Mouse (Mus musculus) hindbrain, postnatal 0 days (tissue): ENCODE data around the gene Slc6a6. TPM values are rescaled to one million over a fixed set of nuclear protein-coding genes. Genes with fewer than 3 reads are reported as not detected.

Experiments
- ATAC-seq: fragments of 200-750 bp; cut with Nextera tagmentation; 2 replicates; pipeline ENCODE4 v1.8.0; 2017; ENCODE audit warnings: mild to moderate bottlenecking, moderate TSS enrichment, moderate library complexity
- DNase-seq: peaks from one replicate; pipeline ENCODE4 v3.0.0-alpha.2; 2015; ENCODE audit warnings: low spot score
- H3K27ac ChIP-seq: fragments of 300-500 bp; sonication (generic); 2 replicates; pipeline ENCODE4 v1.5.1; 2014; ENCODE audit warnings: mild to moderate bottlenecking
- H3K27me3 ChIP-seq: fragments of 300-500 bp; sonication (generic); 2 replicates; pipeline ENCODE4 v1.6.1; 2014; ENCODE audit warnings: low read length, mixed read lengths; ENCODE audit not compliant: insufficient read depth
- H3K36me3 ChIP-seq: fragments of 300-500 bp; sonication (generic); 2 replicates; pipeline ENCODE4 v1.6.1; 2014; ENCODE audit warnings: low read length, mixed read lengths; ENCODE audit not compliant: insufficient read depth
- H3K4me1 ChIP-seq: fragments of 300-500 bp; sonication (generic); 2 replicates; pipeline ENCODE4 v1.6.1; 2014; ENCODE audit warnings: antibody characterized with exemption, low read length, mixed read lengths; ENCODE audit not compliant: insufficient read depth
- H3K4me2 ChIP-seq: fragments of 300-500 bp; sonication (generic); 2 replicates; pipeline ENCODE4 v1.6.1; 2014; ENCODE audit warnings: low read depth, mild to moderate bottlenecking, low read length, moderate library complexity, mixed read lengths
- H3K4me3 ChIP-seq: fragments of 300-500 bp; sonication (generic); 2 replicates; pipeline ENCODE4 v1.5.1; 2014; ENCODE audit warnings: low read length
- H3K9ac ChIP-seq: fragments of 300-500 bp; sonication (generic); replicated peaks from 2 replicates; pipeline ENCODE4 v1.6.1; 2014; ENCODE audit warnings: mild to moderate bottlenecking, low read length, moderate library complexity, mixed read lengths
- H3K9me3 ChIP-seq: fragments of 300-500 bp; sonication (generic); 2 replicates; pipeline ENCODE4 v1.6.1; 2016; ENCODE audit warnings: low read length, mixed read lengths
- CTCF ChIP-seq: IDR thresholded peaks from 2 replicates; pipeline ENCODE4 v1.5.1; 2016; ENCODE audit warnings: antibody characterized with exemption, control low read depth, low read depth
- WGBS: fragments of 180-500 bp; shearing (Covaris S2); extraction: QIAGEN DNeasy Blood & Tissue Kit; methylation state at CpG from one replicate; pipeline ENCODE4 v1.1.7; 2014; 5-methylcytosine and 5-hydroxymethylcytosine counted together
- polyA plus RNA-seq: library from polyadenylated mRNA; unstranded; fragments of >200 nt; fragmentation: Nextera tagmentation; extraction: Ambion mirVana; gene quantifications from 2 replicates; pipeline ENCODE4 v1.2.1, GENCODE M21; 2015
- total RNA-seq: library from RNA; depleted of rRNA; stranded (reverse); fragments of >200 nt; gene quantifications from 2 replicates; pipeline ENCODE4 v1.2.3, GENCODE M21; 2014

Gene Slc6a6
- total and polyA plus RNA-seq, 2 experiments from 2014 or later, result 78.2 to 119 TPM

GRCm38 (mm10) chr6:91742995-91743394, 59.1 kb downstream of the Slc6a6 start:
- Histone ChIP-seq H3K27ac (no peak overlapping the region), H3K9me3 (no peaks in the 10 kb centered on the region), H3K27me3 (no peaks in the 10 kb centered on the region), H3K4me3 (no peak overlapping the region), H3K36me3 (peaks cover 26% of the 10 kb centered on the region), H3K9ac (no peak overlapping the region), H3K4me1 (no peaks in the 10 kb centered on the region), H3K4me2 (no peak overlapping the region)
- TF ChIP-seq CTCF, result no peak
- no peak for DNase-seq
- WGBS, result 74% methylated on average over 8 of the region's 8 CpGs
- ATAC-seq, result no peak

GRCm38 (mm10) chr6:91743886-91744285, 60.0 kb downstream of the Slc6a6 start:
- Histone ChIP-seq H3K4me1 (no peaks in the 10 kb centered on the region), H3K4me2 (no peak overlapping the region), H3K27ac (no peak overlapping the region), H3K27me3 (no peaks in the 10 kb centered on the region), H3K36me3 (peaks cover 28% of the 10 kb centered on the region), H3K9me3 (no peaks in the 10 kb centered on the region), H3K4me3 (no peak overlapping the region), H3K9ac (no peak overlapping the region)
- TF ChIP-seq CTCF, result no peak
- 70% methylated on average over 4 of the region's 4 CpGs for WGBS
- no peak for DNase-seq
- no peak for ATAC-seq

GRCm38 (mm10) chr6:91745246-91745645, 61.4 kb downstream of the Slc6a6 start:
- Histone ChIP-seq H3K27me3 (no peaks in the 10 kb centered on the region), H3K9ac (no peak overlapping the region), H3K27ac (no peak overlapping the region), H3K4me2 (no peak overlapping the region), H3K9me3 (no peaks in the 10 kb centered on the region), H3K36me3 (peaks cover 29% of the 10 kb centered on the region), H3K4me3 (no peak overlapping the region), H3K4me1 (no peaks in the 10 kb centered on the region)
- no peak for TF ChIP-seq CTCF
- WGBS, result 61% methylated on average over 3 of the region's 3 CpGs
- ATAC-seq (no peak), DNase-seq (no peak)

- Histone ChIP-seq H3K4me2 (no peak overlapping the region), H3K27me3 (no peaks in the 10 kb centered on the region), H3K9me3 (no peaks in the 10 kb centered on the region), H3K27ac (no peak overlapping the region), H3K36me3 (peaks cover 37% of the 10 kb centered on the region), H3K9ac (no peak overlapping the region), H3K4me1 (no peaks in the 10 kb centered on the region), H3K4me3 (no peak overlapping the region)
- no peak for TF ChIP-seq CTCF
- WGBS, result 51% methylated on average over 7 of the region's 7 CpGs
- no peak for DNase-seq
- ATAC-seq, result no peak
Observed at GRCm38 (mm10) chr6:91745947-91746582, 62.2 kb downstream of the Slc6a6 start.

GRCm38 (mm10) chr6:91746776-91747175, 62.9 kb downstream of the Slc6a6 start:
- H3K4me3 ChIP-seq, result no peak overlapping the region
- H3K4me1 ChIP-seq, result no peaks in the 10 kb centered on the region
- no peaks in the 10 kb centered on the region for H3K27me3 ChIP-seq
- peaks cover 40% of the 10 kb centered on the region for H3K36me3 ChIP-seq
- H3K4me2 ChIP-seq, result no peak overlapping the region
- no peak for ATAC-seq
- no peak overlapping the region for H3K27ac ChIP-seq
- 66% methylated on average over 5 of the region's 5 CpGs for WGBS
- TF ChIP-seq CTCF, result no peak
- H3K9ac ChIP-seq, result no peak overlapping the region
- DNase-seq, result no peak
- no peaks in the 10 kb centered on the region for H3K9me3 ChIP-seq

- H3K4me3 ChIP-seq, result no peak overlapping the region
- H3K27me3 ChIP-seq, result no peaks in the 10 kb centered on the region
- H3K27ac ChIP-seq, result no peak overlapping the region
- peaks cover 3% of the 10 kb centered on the region; the same call in 1 of the 2 replicates for H3K4me1 ChIP-seq
- ATAC-seq, result 0 out of 2 replicates have a peak, but pooled peaks have one; percentile 18
- no peak overlapping the region for H3K4me2 ChIP-seq
- peaks cover 33% of the 10 kb centered on the region for H3K36me3 ChIP-seq
- no peak overlapping the region for H3K9ac ChIP-seq
- 65% methylated on average over 3 of the region's 3 CpGs for WGBS
- peak; percentile 66 for TF ChIP-seq CTCF
- no peaks in the 10 kb centered on the region for H3K9me3 ChIP-seq
- DNase-seq, result peak; percentile 48
Observed at GRCm38 (mm10) chr6:91750976-91751375, 67.1 kb downstream of the Slc6a6 start.

GRCm38 (mm10) chr6:91752884-91753283, 69.0 kb downstream of the Slc6a6 start:
- H3K9me3 ChIP-seq, result no peaks in the 10 kb centered on the region
- ATAC-seq (0 out of 2 replicates have a peak, but pooled peaks have one; percentile 15), DNase-seq (no peak)
- H3K4me1 ChIP-seq, result peaks cover 3% of the 10 kb centered on the region; the same call in 1 of the 2 replicates
- WGBS, result 34% methylated on average over 8 of the region's 8 CpGs
- TF ChIP-seq CTCF, result no peak
- no peak overlapping the region for H3K4me2 ChIP-seq
- H3K36me3 ChIP-seq, result peaks cover 35% of the 10 kb centered on the region
- H3K27me3 ChIP-seq, result no peaks in the 10 kb centered on the region
- no peak overlapping the region for H3K27ac ChIP-seq
- H3K9ac ChIP-seq, result no peak overlapping the region
- H3K4me3 ChIP-seq, result no peak overlapping the region
